Mouse (Mus musculus) embryonic fibroblast, embryonic 13.5 days (primary cell): ENCODE measurements around the gene Ptch2. TPM values are rescaled to one million over a fixed set of nuclear protein-coding genes. Genes with fewer than 3 reads are reported as not detected.

Experiments used
- H3K27ac ChIP-seq: 2 replicates; pipeline ENCODE4 v1.5.1; 2012; ENCODE audit warnings: low read length, control low read depth, inconsistent platforms; ENCODE audit not compliant: insufficient read depth
- H3K4me1 ChIP-seq: 2 replicates; pipeline ENCODE4 v1.6.1; 2011; ENCODE audit warnings: low read length; ENCODE audit not compliant: control insufficient read depth, insufficient read depth
- H3K4me3 ChIP-seq: 2 replicates; pipeline ENCODE4 v1.5.1; 2011; ENCODE audit warnings: mild to moderate bottlenecking, control low read depth, low read length; ENCODE audit not compliant: insufficient read depth
- CTCF ChIP-seq: IDR thresholded peaks from 2 replicates; pipeline ENCODE4 v1.5.1; 2011; ENCODE audit warnings: mild to moderate bottlenecking, control low read depth, low read length, moderate library complexity, borderline replicate concordance; ENCODE audit not compliant: insufficient read depth
- POLR2A ChIP-seq: IDR thresholded peaks from 2 replicates; pipeline ENCODE4 v1.6.1; 2011; ENCODE audit warnings: low read depth, mild to moderate bottlenecking, control low read depth, low read length, moderate library complexity
- polyA plus RNA-seq: library from polyadenylated mRNA; stranded (reverse); fragments of >200 nt; gene quantifications from 2 replicates; pipeline ENCODE4 v1.2.4, GENCODE M21; 2011; ENCODE audit warnings: low read depth; ENCODE audit not compliant: missing spikeins, insufficient read length

The Ptch2 gene
- polyA plus RNA-seq, 1 experiment, result not detected

GRCm38 (mm10) chr4:117149291-117150211 lies 53.7 kb downstream of the Ptch2 start:
- H3K27ac ChIP-seq, result no peak overlapping the region
- peak; percentile 46 for TF ChIP-seq POLR2A
- TF ChIP-seq CTCF, result no peak
- H3K4me3 ChIP-seq, result no peak overlapping the region
- peaks cover 14% of the 10 kb centered on the region for H3K4me1 ChIP-seq

- TF ChIP-seq CTCF (no peak), POLR2A (0 out of 2 replicates have a peak, but pooled peaks have one; percentile 25)
- no peak overlapping the region for H3K27ac ChIP-seq
- peaks cover 14% of the 10 kb centered on the region for H3K4me1 ChIP-seq
- H3K4me3 ChIP-seq, result no peak overlapping the region
Measured at GRCm38 (mm10) chr4:117150212-117150733, 54.4 kb downstream of the Ptch2 start.

- Histone ChIP-seq H3K27ac (no peak overlapping the region), H3K4me1 (peaks cover 14% of the 10 kb centered on the region), H3K4me3 (no peak overlapping the region)
- TF ChIP-seq POLR2A (0 out of 2 replicates have a peak, but pooled peaks have one; percentile 13), CTCF (no peak)
Measured at GRCm38 (mm10) chr4:117151416-117151815, 55.5 kb downstream of the Ptch2 start.

- TF ChIP-seq POLR2A, result no peak; the same call in 1 of the 2 replicates
- no peak for TF ChIP-seq CTCF
- Histone ChIP-seq H3K27ac (no peak overlapping the region), H3K4me1 (peaks cover 14% of the 10 kb centered on the region), H3K4me3 (peak overlapping the region; percentile 20; the same call in 1 of the 2 replicates)
Measured at GRCm38 (mm10) chr4:117152714-117153113, 56.8 kb downstream of the Ptch2 start.

- Histone ChIP-seq H3K27ac (peak overlapping the region; percentile 83), H3K4me1 (peaks cover 14% of the 10 kb centered on the region), H3K4me3 (peak overlapping the region; percentile 75)
- TF ChIP-seq POLR2A (no peak), CTCF (no peak)
Measured at GRCm38 (mm10) chr4:117155020-117155791, 59.3 kb downstream of the Ptch2 start.

- H3K27ac ChIP-seq, result peak within 1 kb of the TSS; percentile 83
- TF ChIP-seq CTCF (no peak), POLR2A (peak; percentile 95)
- peak within 1 kb of the TSS; percentile 75 for H3K4me3 ChIP-seq
- H3K4me1 ChIP-seq, result peaks cover 14% of the 10 kb centered on the region
Measured at GRCm38 (mm10) chr4:117155792-117156355, 60.0 kb downstream of the Ptch2 start, which contains the start of gene Rps8. Rps8 (minus strand) TSS chr4:117156243.

- TF ChIP-seq CTCF (no peak), POLR2A (peak; percentile 19; the same call in 1 of the 2 replicates)
- Histone ChIP-seq H3K4me3 (peak overlapping the region; percentile 15), H3K27ac (no peak overlapping the region), H3K4me1 (peaks cover 14% of the 10 kb centered on the region)
Measured at GRCm38 (mm10) chr4:117156372-117156771, 60.5 kb downstream of the Ptch2 start.

- no peak overlapping the region for H3K4me3 ChIP-seq
- H3K27ac ChIP-seq, result no peak overlapping the region
- H3K4me1 ChIP-seq, result no peaks in the 10 kb centered on the region
- no peak for TF ChIP-seq CTCF
- TF ChIP-seq POLR2A, result no peak
Measured at GRCm38 (mm10) chr4:117159666-117160065, 63.8 kb downstream of the Ptch2 start.

- Histone ChIP-seq H3K4me1 (no peaks in the 10 kb centered on the region), H3K27ac (no peak overlapping the region), H3K4me3 (no peak overlapping the region)
- no peak for TF ChIP-seq CTCF
- no peak for TF ChIP-seq POLR2A
Measured at GRCm38 (mm10) chr4:117161183-117161582, 65.3 kb downstream of the Ptch2 start.

Other genes starting within 250 kb of the Ptch2 start
- not detected in 2 replicates for gene Zswim5, start 218.7 kb upstream of the Ptch2 start, polyA plus RNA-seq
- 54.1 and 54.6 TPM in 2 replicates for gene Urod, start 101.7 kb upstream of the Ptch2 start, polyA plus RNA-seq
- 10.1 and 10.2 TPM in 2 replicates for gene Hectd3, start 100.8 kb upstream of the Ptch2 start, polyA plus RNA-seq
- gene Eif2b3, start 76.7 kb upstream of the Ptch2 start, polyA plus RNA-seq, result 34.1 and 37.9 TPM in 2 replicates
- gene Btbd19, start 29.6 kb downstream of the Ptch2 start, polyA plus RNA-seq, result 42.1 and 57.8 TPM in 2 replicates
- not detected in 2 replicates for gene Tctex1d4, start 30.7 kb downstream of the Ptch2 start, polyA plus RNA-seq
- 10.6 and 15.4 TPM in 2 replicates for gene Plk3, start 37.9 kb downstream of the Ptch2 start, polyA plus RNA-seq
- gene Rps8, start 60.2 kb downstream of the Ptch2 start, polyA plus RNA-seq, result 1,876 and 2,108 TPM in 2 replicates
- 25.2 and 33.6 TPM in 2 replicates for gene Kif2c, start 86.6 kb downstream of the Ptch2 start, polyA plus RNA-seq
- gene Tmem53, start 155.9 kb downstream of the Ptch2 start, polyA plus RNA-seq, result 6.8 and 11.8 TPM in 2 replicates
- gene Armh1, start 156.1 kb downstream of the Ptch2 start, polyA plus RNA-seq, result 0.35 TPM in 1 of 2 replicates, not detected in the other